Mouse (Mus musculus): ENCODE data around the gene Olfr288. TPM values are rescaled to one million over a fixed set of nuclear protein-coding genes. Genes with fewer than 3 reads are reported as not detected.

Gene Olfr288
- total RNA-seq (2015) (not detected in 2 replicates), total RNA-seq (2017) (not detected in 2 replicates)

DNA sequence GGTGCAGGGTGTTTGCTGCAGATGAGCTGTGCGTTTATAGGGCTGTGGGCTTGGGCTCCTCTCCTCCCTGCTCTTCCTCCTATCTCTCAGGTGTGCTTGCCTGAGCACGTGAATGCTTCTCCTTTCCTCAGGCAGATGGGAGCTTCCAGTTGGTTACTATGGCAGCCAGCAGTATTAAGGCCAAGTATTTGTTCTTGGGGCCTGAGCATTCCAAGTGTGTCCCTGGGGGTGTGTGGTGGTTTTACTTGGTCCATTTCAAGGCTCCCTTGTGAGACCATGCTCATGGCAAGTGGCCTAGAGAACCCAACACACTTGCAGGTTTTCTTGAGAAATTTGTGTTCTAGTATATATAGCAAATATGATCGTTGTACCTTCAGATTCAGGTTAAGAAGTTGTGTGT, at the start of gene Olfr288:
Olfr288 (minus strand) TSS at position 101 of the 400 bp plus-strand sequence.
- no peak for ATAC-seq (replicated peaks; ENCODE audit: poor library complexity)

DNA sequence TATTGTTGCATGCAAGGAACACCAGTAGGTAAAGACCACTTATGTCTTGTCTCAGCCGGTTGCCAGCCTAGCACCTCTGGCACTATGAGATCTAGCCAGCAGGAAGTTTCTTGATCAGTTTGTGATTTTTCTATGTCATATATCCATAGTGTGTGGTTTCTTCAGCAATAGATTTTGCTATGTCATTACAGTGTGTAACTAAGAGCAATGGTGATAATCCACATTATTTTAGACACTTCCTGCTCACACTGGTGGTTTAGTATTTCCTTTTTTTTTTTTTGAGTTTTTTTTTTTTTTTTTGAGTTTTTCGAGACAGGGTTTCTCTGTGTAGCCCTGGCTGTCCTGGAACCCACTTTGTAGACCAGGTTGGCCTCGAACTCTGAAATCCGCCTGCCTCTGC, 40.1 kb upstream of the Olfr288 start:
- peak; percentile 11; the same call in 1 of the 2 replicates for ATAC-seq (replicated peaks; ENCODE audit: poor library complexity)

DNA sequence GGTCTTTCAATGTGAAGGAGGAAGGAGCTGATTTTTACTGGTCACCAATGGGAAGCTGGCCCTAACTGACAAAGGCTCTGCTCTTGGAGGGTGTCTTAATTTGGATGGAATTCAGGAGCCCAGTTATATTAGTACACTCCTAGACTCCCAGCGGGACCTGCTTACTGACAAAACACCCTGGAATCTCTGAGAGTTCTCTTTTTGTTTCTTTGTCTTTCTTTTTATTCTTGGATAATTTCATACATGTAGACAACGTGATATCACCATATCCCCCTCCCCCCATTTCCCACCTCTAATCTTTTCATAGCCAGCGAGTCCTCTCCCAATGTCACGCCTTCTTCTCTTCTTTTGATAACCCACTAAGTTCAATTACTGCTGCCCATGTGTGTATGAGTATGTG, 39.0 kb upstream of the Olfr288 start, which contains the start of gene Olfr286:
Olfr286 (minus strand) TSS at position 101 of the 400 bp plus-strand sequence.
- ATAC-seq (replicated peaks; ENCODE audit: poor library complexity) = no peak

DNA sequence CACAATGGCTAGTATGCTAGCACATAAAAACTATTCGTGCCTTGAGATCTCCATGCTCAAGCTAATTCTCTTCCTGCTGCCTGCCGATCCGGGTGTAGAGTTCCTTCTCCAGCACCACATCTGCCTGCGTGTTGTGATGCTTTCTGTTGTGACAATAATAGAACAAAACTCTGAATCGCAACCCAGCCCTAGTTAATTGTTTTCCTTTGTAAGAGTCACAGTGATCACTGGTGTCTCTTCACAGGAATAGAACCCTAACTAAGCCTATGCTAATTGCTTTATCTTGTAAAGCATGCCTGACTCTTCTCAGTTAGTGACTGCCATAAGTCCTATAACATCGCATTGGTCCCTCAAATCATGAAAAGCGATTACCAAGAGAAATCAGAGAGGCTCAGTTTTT, 30.8 kb upstream of the Olfr288 start:
- ATAC-seq (replicated peaks; ENCODE audit: poor library complexity) = no peak

DNA sequence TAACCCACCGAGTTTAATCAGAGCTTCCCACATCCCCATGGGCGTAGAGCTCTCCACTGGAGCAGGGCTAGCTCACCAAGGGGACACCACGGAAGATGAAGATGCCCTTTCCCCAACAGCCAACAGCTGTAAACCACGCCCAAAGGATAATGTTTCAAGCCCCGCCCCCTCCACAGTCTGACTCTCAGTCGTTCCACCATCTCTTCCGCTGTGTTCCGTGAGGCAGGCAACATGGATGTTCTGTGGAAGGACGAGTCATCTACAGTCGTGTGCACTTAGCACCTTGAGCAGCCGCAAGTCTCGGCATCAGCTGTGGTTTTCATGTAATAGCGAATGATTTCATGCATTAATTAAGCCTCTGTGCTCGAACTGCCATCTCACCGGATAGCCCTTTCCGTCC, 30.3 kb upstream of the Olfr288 start:
- no peak for ATAC-seq (replicated peaks; ENCODE audit: poor library complexity)

DNA sequence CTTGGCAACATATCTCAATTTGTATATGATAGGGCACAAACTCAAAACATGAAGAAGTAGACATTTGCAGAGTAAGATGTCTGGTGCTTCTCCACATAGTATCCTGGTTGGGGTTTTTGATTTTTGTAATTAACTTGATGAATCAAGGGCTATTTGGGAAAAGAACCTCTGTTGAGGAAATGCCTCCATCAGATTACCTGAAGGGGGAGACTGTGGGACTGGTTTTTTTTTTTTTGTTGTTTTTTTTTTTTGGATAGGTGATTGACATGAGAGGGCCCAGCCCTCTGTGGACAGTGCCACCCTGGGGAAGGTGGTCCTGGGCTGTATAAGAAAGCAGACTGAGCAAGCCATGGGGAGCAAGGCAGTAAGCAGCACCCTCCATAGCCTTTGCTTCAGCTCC, 27.0 kb upstream of the Olfr288 start:
- no peak for ATAC-seq (replicated peaks; ENCODE audit: poor library complexity)

DNA sequence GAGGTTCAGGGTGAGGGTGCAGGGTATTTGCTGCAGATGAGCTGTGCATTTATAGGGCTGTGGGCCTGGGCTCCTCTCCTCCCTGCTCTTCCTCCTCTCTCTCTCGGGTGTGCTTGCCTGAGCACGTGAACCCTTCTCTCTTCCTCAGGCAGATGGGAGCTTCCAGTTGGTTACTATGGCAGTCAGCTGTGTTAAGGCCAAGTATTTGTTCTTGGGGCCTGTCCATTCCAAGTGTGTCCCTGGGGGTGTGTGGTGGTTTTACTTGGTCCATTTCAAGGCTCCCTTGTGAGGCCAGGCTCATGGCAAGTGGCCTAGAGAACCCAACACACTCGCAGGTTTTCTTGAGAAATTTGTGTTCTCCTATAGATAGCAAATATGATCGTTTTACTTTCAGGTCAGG, 25.5 kb upstream of the Olfr288 start, which contains the start of the genes Gm44579 and Olfr287:
Gm44579 (minus strand) TSS at position 101 of the 400 bp plus-strand sequence.
Olfr287 (minus strand) TSS at position 180 of the 400 bp plus-strand sequence.
- no peak for ATAC-seq (replicated peaks; ENCODE audit: poor library complexity)

DNA sequence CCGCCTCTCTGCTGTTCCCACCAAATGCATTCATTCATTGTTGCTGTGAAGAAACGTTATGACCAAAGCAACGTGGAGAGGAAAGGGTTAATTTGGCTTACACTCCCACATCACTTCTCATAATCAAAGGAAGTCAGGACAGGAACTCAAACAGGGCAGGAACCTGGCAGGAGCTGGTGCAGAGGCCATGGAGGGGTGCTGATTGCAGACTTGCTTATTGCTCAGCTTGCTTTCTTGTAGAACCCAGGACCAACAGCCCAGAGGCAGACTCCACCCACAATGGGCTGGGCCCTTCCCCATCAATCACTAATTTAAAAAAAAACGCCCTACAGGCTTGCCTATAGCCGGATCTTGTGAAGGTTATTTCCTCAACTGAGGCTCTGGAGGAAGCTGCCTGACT, 18.8 kb upstream of the Olfr288 start:
- ATAC-seq (replicated peaks; ENCODE audit: poor library complexity) = no peak

DNA sequence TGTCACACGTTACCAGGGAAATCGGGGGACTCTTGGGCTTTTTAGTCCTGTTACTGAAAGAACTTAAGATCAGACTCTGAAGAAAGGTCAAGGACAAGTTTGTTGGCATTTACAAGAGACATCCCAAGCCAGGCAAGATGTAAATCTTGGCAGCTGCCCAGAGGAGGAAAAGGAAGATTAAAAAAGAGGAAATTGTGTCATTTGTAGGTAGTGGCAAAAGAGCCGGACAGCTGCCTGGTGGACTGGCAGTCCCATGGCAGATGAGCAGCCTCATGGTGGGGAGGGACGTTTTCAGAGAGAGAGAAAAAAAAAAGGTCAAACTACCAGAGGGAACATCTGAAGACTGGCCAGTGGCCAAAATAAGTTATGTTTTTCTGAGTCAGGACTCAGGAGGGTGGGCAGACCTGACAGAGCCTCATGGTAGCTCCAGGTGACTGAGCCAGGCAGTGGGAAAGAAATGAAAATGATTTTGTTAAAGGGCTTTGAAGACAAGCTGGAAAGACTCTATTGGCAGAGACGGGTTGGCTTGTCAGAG, 18.1 kb upstream of the Olfr288 start:
- 0 out of 2 replicates have a peak, but pooled peaks have one; percentile 23 for ATAC-seq (replicated peaks; ENCODE audit: poor library complexity)

DNA sequence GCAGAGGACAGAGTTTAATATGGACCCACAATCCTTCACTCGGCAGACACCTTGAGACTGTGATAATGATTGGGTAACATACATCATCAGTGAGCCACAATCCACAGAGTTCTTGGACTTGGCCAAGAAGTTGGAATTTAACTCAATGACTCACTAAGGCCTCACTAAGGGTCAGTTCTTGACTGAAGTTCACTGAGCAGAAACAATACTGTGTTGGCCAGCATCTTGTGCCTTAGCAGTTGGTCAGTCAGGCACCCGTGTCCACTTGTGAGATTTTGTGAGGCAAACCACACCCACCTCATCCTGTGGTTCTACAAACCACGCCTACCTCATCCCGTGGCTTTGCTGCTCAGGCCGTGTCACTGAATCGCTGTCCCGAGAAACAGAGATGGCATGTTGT, 14.3 kb upstream of the Olfr288 start:
- ATAC-seq (replicated peaks; ENCODE audit: poor library complexity) = no peak

DNA sequence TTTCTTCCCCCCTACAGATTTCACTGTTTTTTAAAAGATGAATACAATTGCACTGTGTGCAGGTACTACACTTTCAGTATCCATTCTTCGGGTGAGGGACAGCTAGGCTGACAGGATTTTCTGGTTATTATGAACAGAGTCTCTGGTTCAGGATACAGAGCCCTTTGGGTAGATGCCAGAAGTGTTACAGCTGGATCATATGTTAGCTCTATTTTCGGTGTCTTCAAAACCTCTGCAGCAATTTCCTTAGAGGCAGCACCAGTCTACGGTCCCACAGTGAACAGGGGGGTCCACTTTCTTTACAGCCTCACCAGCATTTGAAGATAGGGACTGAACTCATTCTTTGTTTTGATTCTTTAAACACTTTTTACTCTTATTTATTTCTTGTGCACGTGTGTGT, 10.9 kb downstream of the Olfr288 start:
- ATAC-seq (replicated peaks; ENCODE audit: poor library complexity) = no peak

DNA sequence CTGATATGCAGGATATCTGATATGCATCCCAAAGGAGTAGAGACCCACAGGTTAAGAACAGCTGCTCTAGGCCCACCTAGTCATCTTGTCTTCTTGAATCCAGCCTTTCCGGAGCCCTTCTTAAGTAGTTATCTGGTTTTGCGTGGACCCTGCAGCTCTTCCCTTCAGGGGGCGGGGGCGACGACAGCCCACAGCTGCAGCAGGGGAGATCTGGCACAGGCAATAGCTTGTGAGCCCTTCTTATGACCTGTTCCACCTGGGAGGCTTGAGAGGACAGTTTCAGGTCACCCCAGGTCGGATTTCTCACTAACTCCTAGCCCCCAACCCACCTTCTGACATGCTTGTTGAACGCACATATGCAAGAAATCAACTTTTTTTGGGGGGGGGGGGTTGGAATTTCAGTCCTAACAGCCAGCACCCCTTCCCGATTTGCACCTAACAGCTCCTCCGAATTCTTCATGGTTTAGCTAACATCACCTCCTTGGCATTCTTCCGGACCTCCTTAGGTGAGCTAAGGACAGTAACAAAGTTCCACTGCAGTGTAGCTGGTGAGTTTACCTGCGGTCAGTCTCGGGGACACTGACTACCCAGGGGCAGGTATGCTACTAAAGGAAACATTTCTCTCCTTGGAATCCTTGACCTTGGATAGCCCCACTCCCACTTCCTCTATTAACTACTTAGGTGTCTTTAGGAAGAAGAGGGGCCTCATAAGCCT, 13.3 kb downstream of the Olfr288 start:
- no peak for ATAC-seq (replicated peaks; ENCODE audit: poor library complexity)

DNA sequence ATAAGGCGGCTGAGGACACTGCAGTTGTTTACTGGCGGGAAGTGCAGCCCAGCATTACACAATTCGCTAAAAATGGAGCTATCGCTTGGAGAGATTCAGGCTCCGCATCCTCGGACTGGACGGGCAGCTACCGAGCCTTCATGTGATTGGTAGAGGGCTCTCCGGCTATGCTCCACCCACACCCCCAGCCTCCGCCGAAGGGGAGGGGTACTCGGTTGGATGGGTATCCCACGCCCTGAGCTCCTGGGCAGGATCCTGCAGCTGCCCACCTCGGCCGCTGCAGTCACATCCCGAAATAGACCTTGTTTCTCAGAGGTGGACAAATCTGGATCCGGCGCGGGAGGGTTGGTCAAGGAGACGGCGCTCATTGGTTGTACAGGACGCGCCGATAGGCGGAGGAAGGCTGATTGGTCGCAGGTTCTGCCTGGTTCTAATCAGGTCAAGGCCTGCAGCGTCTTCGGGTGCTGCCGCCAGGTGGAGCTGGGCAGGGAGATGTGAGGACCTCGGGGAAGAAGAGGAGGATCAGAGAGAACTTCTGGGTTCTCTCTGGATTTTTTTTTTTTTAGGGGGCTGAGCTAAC, 14.1 kb downstream of the Olfr288 start:
- peak; percentile 99 for ATAC-seq (replicated peaks; ENCODE audit: poor library complexity)

DNA sequence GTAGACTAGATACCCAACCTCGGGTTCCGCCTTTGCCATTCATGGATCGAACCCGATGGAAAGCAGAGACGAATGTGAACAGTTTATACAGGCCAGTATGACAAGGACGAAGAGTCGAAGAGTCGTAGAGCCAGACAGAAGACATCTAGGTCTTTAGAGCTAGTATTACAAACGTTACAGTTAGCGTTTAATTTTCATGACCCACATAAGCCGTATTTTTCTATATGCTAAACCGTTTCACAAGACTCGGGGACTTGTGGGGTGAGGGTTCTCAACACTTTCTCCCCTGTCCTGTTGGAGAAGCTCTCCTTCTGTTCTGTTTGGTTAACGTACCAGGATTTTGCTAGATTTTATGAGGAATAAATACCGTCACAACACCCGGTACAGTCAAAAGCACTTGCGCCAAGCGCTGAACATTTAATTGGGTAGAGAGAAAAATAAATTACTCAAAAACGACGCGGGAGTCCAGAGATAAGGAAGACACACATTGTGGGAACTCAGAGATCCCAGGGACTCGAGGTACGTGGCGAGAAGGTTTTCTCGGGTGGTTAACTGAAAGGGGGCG, 14.7 kb downstream of the Olfr288 start:
- ATAC-seq (replicated peaks; ENCODE audit: poor library complexity) = no peak

DNA sequence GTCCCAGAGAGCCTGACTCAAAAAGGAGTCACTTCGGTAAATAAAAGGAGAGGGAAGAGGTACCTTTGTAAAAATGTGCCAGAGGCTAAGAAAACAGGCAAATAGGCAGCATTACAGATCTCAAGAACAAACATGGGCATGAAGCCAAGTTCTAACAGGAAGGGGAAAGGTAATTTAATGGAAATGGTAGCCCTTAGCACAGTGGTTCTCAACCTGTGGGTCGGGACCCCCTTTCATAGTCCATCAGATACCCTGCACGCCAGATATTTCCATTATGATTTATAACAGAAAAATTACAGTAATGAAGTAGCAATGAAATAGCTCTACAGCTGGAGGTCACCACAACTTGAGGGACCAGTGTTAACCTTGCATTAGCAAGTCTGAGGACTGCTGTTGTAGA, 18.0 kb downstream of the Olfr288 start:
- no peak for ATAC-seq (replicated peaks; ENCODE audit: poor library complexity)

DNA sequence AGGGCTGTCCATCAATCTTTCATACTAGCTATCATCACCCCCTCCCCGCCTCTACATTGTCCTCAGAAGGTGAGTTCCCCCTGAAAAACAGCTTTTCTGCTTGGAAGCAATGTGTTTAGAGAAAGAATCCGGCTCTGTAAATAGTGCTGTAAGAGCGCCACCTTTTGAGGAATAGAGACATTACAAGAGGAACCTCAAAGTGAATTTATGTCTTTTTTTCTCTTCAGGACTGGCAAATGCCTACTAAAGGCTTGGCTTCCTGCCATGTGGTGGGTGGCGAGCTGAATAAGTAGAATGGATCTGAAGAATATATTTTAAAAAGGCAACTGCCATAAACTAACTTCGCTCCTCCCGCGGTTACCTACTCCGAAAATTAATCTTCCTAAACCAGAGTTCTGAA, 21.5 kb downstream of the Olfr288 start:
- peak; percentile 69 for ATAC-seq (replicated peaks; ENCODE audit: poor library complexity)

DNA sequence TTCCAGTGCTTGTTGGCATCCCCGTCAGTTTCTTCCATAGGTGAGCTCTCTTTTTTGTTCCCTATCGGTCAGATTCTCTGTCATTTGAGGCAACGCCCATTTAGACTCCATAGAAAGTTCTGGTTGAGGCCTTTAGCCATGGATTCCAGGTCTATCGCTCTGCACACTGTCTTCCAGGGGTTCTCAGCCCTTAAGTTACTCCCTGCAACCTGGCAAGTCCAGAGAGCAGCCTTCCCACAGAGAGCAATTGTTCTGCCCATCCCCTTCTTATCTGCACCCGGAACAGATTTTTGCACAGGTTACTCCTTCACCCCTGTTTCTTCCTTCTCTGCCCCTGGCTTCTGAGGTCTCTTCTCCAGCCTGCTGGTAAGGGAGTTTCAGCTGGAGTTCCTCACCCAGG, 23.2 kb downstream of the Olfr288 start:
- no peak for ATAC-seq (replicated peaks; ENCODE audit: poor library complexity)

DNA sequence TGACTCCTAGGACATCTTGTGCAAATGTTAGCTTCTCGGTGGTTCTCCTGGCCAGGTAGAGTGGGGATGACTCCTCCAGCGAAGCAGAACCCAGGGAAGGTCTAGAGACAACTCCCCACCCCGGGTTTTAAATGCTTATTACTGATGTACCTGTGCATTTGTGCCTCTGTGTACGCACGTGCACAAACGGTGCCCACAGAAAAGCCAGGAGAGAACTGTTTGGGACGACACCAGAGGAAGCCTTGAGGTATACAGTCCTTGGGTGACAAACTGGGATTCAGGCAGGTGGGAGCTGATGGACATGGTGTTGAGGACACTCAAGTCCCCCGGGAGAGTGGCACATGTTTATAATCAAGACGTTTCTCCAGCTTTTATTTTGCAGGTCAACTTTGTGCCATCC, 24.4 kb downstream of the Olfr288 start:
- ATAC-seq (replicated peaks; ENCODE audit: poor library complexity) = no peak

DNA sequence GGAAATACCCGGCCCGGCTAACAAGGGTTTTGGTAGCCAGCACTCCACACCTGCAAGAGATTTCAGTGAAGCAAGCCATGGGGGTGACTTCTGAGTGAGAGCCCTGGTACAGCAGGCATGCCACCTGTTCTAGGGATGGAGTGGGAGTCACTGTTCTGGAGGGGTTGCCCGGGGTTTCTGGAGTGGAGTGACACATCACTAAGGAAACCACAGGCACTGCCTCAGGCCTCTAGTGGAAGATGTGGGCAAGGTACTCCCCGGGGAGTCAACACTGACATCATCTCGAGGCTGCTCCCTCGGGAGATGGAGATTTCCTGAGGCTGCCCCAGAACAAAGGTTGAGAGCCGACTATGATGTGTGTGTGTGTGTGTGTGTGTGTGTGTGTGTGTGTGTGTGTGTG, 25.0 kb downstream of the Olfr288 start:
- no peak for ATAC-seq (replicated peaks; ENCODE audit: poor library complexity)

DNA sequence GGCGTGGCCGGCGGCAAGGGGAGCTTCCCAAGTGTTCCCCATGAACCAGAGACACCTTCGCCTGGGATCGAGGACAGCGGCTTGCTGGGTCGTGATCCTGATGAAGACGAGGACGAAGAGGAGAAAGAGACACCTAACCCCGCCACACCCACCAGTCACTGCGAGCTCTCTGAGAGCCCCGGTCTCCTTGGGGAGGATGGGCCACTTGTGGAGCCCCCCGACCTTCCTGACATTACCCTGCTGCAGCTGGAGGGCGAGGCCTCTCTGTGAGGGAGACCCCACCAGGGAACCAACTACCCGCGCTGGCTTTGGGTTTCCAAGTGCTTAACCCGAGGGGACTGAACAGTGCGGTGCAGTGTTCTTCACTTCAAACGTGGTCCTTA, 26.7 kb downstream of the Olfr288 start:
- no peak for ATAC-seq (replicated peaks; ENCODE audit: poor library complexity)

DNA sequence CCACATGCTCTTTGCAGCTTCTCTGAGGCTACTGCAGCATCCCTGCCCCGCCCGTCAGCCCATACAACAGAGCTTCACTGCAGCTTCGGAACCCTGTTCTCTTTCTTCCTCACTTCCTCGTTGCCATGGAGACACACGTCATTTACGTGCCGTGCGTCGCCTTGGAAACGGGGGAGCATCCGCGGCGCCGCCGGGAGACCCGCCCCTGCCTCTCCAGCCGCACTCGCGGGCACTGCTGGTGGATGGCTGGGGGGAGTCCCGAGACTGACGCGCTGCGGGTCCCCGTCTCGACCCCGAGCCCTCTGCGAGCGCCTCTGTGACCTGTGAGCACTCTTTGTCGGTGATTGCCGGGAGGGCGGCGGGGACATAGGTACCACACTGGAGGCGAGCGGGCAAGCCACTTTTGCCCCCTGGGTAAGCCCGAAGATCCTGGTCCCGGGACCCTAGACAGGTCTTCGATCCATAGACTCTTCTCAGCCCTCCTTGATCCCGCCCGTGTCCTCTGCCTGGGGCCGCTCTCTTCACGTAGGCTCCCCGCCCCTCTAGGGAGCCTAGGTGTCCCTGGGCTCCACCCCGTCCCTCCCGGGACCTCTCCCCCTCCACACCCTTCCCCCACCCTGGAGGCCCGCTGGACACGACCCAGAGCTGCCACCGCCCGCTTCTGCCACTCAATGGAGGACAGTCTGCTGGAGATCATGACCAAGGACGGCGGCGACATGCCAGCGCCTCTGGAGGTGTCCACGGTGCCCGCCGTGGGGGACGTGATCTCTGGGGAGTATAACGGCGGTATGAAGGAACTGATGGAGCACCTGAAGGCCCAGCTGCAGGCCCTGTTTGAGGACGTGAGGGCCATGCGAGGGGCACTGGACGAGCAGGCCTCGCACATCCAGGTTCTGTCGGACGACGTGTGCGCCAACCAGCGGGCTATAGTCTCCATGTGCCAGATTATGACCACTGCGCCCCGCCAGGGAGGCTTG, 27.4 kb downstream of the Olfr288 start:
- ATAC-seq (replicated peaks; ENCODE audit: poor library complexity) = peak; percentile 66
